Mouse (Mus musculus): ENCODE measurements around the gene Strada. TPM values are rescaled to one million over a fixed set of nuclear protein-coding genes. Genes with fewer than 3 reads are reported as not detected.
"Not testable (repeated sequence)": the region's sequence is repeated elsewhere in the genome, so short reads cannot be mapped to it uniquely, and the experiment has no call there.

Gene Strada
- polyA plus RNA-seq, 1 experiment from 2014 or later, result 31.1 TPM

DNA sequence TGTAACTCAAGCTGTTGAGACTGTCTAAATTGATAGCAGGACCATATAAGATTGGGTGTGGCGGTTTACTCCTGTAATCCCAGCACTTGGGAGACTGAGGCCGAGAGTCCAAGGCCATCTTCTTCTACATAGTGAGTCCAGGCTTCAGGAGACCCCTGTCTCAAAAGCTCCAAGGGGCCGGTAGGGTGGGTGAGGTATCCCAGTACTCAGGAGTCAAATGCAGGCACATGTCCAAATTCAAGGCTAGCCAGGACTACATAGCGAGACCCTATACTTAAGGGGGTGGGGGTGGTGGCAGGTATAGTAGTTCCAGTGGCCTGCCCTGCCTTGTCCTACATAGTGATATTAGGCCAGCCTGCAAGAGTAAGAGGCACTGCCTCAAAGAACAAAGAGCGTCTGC lies 12.9 kb upstream of the Strada start:
- Histone ChIP-seq H3K4me3 (ENCODE audit: low read depth, low read length) (peak overlapping the region; percentile 99; the same call in 1 of the 2 replicates), H3K9ac (ENCODE audit: low read length) (no peak overlapping the region; the same call in 1 of the 2 replicates), H3K36me3 (ENCODE audit: control insufficient read depth, insufficient read depth, low read length) (peaks cover 33% of the 10 kb centered on the region), H3K9me3 (replicated peaks; ENCODE audit: control insufficient read depth, low read length) (no peaks in the 10 kb centered on the region), H3K27me3 (replicated peaks; ENCODE audit: control insufficient read depth, insufficient read depth, low read length) (no peaks in the 10 kb centered on the region), H3K4me1 (ENCODE audit: control insufficient read depth, insufficient read depth, low read length) (peaks cover 20% of the 10 kb centered on the region), H3K4me2 (ENCODE audit: low read length) (peak overlapping the region; percentile 83), H3K27ac (ENCODE audit: low read depth, low read length) (no peak overlapping the region)
- WGBS, result 90% methylated on average over 5 of the region's 5 CpGs
- no peak for DNase-seq (ENCODE audit: low spot score)
- no peak for ATAC-seq

DNA sequence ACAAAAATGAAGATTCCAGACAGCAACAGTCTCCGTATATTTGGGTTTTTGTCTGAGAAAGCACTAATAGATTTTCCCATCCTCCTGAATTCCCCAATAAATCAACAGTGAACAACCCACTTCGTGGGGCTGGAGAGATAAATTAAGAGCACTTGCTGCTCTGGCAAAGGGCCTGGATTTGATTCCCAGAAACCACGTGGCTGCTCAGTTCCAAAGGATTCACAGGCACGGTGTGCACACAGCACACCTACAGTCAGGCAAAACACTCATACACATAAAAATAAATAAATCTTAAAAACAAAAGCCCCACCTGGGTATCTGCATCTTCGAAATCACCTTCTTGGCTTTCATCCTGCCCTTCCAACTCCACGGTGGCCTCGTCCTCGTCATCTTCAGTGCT lies 10.8 kb upstream of the Strada start:
- H3K4me3 ChIP-seq (ENCODE audit: low read depth, low read length), result no peak overlapping the region
- 94% methylated on average over 8 of the region's 8 CpGs for WGBS
- H3K9me3 ChIP-seq (replicated peaks; ENCODE audit: control insufficient read depth, low read length), result no peaks in the 10 kb centered on the region
- H3K36me3 ChIP-seq (ENCODE audit: control insufficient read depth, insufficient read depth, low read length), result peaks cover 54% of the 10 kb centered on the region
- H3K27ac ChIP-seq (ENCODE audit: low read depth, low read length), result no peak overlapping the region
- H3K27me3 ChIP-seq (replicated peaks; ENCODE audit: control insufficient read depth, insufficient read depth, low read length), result no peaks in the 10 kb centered on the region
- no peak overlapping the region for H3K4me2 ChIP-seq (ENCODE audit: low read length)
- H3K4me1 ChIP-seq (ENCODE audit: control insufficient read depth, insufficient read depth, low read length), result peaks cover 9% of the 10 kb centered on the region
- ATAC-seq, result no peak
- no peak for DNase-seq (ENCODE audit: low spot score)
- H3K9ac ChIP-seq (ENCODE audit: low read length), result no peak overlapping the region

DNA sequence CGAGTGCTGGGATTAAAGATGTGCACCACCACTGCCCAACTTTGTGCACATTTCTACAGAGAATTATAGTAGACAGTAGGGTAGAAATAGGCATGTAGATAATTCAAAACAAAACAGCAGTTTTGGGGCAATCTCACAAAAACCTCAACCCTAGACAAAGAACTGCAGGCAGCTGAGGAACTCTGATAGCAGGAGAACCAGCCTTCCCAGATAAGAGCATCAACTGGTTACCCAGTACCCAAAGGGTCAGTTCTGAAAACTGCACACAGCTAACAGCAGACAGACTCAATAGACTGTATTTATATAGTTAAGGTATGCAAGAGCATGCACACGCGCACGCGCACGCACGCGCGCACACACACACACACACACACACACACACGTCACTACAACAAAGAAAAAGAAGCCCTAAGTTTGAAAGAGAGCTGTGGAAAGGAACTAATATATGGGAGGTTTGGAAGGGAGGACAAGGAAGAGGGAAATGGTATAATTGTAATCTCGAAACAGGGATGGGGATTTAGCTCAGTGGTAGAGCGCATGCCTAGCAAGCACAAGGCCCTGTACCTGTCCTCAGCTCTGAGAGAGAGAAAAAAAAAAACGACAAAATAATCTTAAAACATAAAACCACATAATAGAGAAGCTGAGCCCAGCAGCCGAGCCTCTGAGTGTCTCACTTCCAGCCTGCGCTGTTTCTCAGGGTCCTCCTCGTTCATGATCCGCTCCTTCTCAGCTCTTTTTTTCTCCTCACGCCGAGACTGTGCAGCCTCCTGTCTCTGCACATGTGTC lies 438 bp downstream of the Strada start:
- Histone ChIP-seq H3K27ac (ENCODE audit: low read depth, low read length) (no peak overlapping the region), H3K36me3 (ENCODE audit: control insufficient read depth, insufficient read depth, low read length) (peaks cover 77% of the 10 kb centered on the region), H3K4me1 (ENCODE audit: control insufficient read depth, insufficient read depth, low read length) (no peaks in the 10 kb centered on the region), H3K9ac (ENCODE audit: low read length) (no peak overlapping the region), H3K9me3 (replicated peaks; ENCODE audit: control insufficient read depth, low read length) (no peaks in the 10 kb centered on the region), H3K4me3 (ENCODE audit: low read depth, low read length) (no peak overlapping the region), H3K27me3 (replicated peaks; ENCODE audit: control insufficient read depth, insufficient read depth, low read length) (no peaks in the 10 kb centered on the region), H3K4me2 (ENCODE audit: low read length) (no peak overlapping the region)
- WGBS, result 94% methylated on average over 19 of the region's 19 CpGs
- no peak for ATAC-seq
- no peak for DNase-seq (ENCODE audit: low spot score)

DNA sequence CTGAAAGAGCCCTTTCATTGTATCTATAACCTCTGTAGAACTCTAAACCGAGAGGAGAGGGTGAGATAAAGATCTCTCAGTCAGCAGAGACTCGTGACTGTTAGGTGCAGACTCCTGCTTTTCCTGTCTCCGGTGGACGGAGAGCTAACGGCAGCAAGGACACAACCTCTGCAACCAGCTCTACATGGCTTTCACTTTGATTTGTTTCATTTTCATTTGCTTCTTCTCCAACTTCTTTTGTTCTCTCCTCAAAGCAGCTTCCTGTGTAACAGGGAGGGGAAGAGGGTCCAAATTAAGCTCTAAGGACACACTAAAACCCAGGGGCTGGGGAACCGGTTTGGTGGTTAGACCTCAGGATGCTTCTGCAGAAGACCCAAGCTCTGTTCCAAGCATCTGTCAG lies 1.2 kb downstream of the Strada start:
- H3K9me3 ChIP-seq (replicated peaks; ENCODE audit: control insufficient read depth, low read length), result no peaks in the 10 kb centered on the region
- H3K4me3 ChIP-seq (ENCODE audit: low read depth, low read length), result no peak overlapping the region
- DNase-seq (ENCODE audit: low spot score) (no peak), ATAC-seq (no peak)
- H3K9ac ChIP-seq (ENCODE audit: low read length), result no peak overlapping the region
- 88% methylated on average over 6 of the region's 6 CpGs for WGBS
- H3K36me3 ChIP-seq (ENCODE audit: control insufficient read depth, insufficient read depth, low read length), result peaks cover 72% of the 10 kb centered on the region
- H3K4me2 ChIP-seq (ENCODE audit: low read length), result no peak overlapping the region
- no peaks in the 10 kb centered on the region for H3K4me1 ChIP-seq (ENCODE audit: control insufficient read depth, insufficient read depth, low read length)
- H3K27me3 ChIP-seq (replicated peaks; ENCODE audit: control insufficient read depth, insufficient read depth, low read length), result no peaks in the 10 kb centered on the region
- H3K27ac ChIP-seq (ENCODE audit: low read depth, low read length), result no peak overlapping the region

DNA sequence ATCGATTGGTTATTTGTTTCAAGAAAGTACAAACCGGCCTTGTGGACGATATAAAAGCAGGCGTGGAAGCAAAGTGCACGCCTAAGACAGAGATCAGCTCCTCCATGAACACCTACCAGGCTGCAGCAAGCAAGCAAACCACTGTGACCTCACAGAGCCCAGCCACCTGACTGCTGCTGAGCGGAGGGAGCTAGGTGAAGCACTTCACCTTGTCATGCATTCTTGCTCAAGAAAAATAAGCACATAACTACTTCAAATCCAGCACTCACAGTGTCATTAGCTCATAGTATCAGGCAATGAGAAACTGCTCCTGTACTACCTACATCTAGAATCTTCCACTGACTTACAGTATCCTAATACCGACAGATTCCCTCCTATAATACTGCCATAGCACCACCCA lies 2.0 kb downstream of the Strada start:
- not testable (repeated sequence) for ATAC-seq; DNase-seq (ENCODE audit: low spot score); H3K4me1 ChIP-seq (ENCODE audit: control insufficient read depth, insufficient read depth, low read length); H3K4me3 ChIP-seq (ENCODE audit: low read depth, low read length); H3K4me2 ChIP-seq (ENCODE audit: low read length); H3K27me3 ChIP-seq (replicated peaks; ENCODE audit: control insufficient read depth, insufficient read depth, low read length); H3K27ac ChIP-seq (ENCODE audit: low read depth, low read length); H3K9me3 ChIP-seq (replicated peaks; ENCODE audit: control insufficient read depth, low read length); H3K9ac ChIP-seq (ENCODE audit: low read length)
- H3K36me3 ChIP-seq (ENCODE audit: control insufficient read depth, insufficient read depth, low read length), result peaks cover 64% of the 10 kb centered on the region
- 97% methylated on average over 7 of the region's 7 CpGs for WGBS

DNA sequence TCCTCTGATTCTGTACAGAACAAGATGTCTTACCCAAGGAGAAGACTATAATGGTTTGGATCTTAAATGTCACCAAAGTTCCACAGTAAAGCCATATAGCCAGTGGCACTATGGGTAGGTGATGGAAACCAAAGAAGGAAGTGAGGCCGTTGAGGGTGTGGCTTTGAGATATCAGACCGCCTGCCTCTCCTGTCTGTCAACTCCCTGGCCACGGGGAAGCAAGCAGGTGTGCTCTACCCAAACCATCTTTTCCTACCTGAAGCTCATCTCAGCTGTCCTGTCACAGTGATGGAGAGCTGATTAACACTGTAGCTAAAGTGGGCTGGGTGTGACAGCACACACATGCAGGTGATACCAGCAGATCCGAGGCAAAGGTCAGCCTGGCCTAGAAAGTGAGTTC lies 3.7 kb downstream of the Strada start:
- H3K4me3 ChIP-seq (ENCODE audit: low read depth, low read length), result no peak overlapping the region
- no peak overlapping the region for H3K4me2 ChIP-seq (ENCODE audit: low read length)
- H3K27ac ChIP-seq (ENCODE audit: low read depth, low read length), result no peak overlapping the region
- no peaks in the 10 kb centered on the region for H3K9me3 ChIP-seq (replicated peaks; ENCODE audit: control insufficient read depth, low read length)
- no peaks in the 10 kb centered on the region for H3K4me1 ChIP-seq (ENCODE audit: control insufficient read depth, insufficient read depth, low read length)
- DNase-seq (ENCODE audit: low spot score) (no peak), ATAC-seq (no peak)
- H3K27me3 ChIP-seq (replicated peaks; ENCODE audit: control insufficient read depth, insufficient read depth, low read length), result no peaks in the 10 kb centered on the region
- no peak overlapping the region for H3K9ac ChIP-seq (ENCODE audit: low read length)
- 87% methylated on average over 4 of the region's 4 CpGs for WGBS
- peaks cover 48% of the 10 kb centered on the region for H3K36me3 ChIP-seq (ENCODE audit: control insufficient read depth, insufficient read depth, low read length)

DNA sequence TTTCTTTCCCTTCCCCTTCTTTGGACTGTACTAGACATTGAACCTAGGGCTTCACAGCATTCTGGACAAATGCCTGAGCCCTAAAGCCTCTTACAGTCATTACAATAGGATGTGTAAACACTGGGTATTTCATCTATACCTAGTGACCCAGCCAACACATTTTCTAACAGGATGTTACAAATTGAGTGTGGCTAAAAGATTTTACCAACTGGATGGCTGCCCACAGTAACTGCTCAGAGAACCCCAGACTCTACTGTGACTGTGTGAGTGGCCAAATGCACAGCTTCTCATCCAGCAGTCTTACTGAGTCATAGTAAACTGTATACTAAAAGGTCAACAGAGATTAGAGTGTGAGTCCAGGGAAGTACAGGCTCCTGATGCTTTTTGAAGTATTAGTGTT lies 6.6 kb downstream of the Strada start:
- H3K9me3 ChIP-seq (replicated peaks; ENCODE audit: control insufficient read depth, low read length), result no peaks in the 10 kb centered on the region
- peaks cover 21% of the 10 kb centered on the region for H3K36me3 ChIP-seq (ENCODE audit: control insufficient read depth, insufficient read depth, low read length)
- H3K27ac ChIP-seq (ENCODE audit: low read depth, low read length), result no peak overlapping the region
- no peaks in the 10 kb centered on the region for H3K27me3 ChIP-seq (replicated peaks; ENCODE audit: control insufficient read depth, insufficient read depth, low read length)
- ATAC-seq (no peak), DNase-seq (ENCODE audit: low spot score) (no peak)
- H3K4me1 ChIP-seq (ENCODE audit: control insufficient read depth, insufficient read depth, low read length), result peaks cover 6% of the 10 kb centered on the region
- no peak overlapping the region for H3K9ac ChIP-seq (ENCODE audit: low read length)
- no peak overlapping the region for H3K4me2 ChIP-seq (ENCODE audit: low read length)
- H3K4me3 ChIP-seq (ENCODE audit: low read depth, low read length), result no peak overlapping the region

DNA sequence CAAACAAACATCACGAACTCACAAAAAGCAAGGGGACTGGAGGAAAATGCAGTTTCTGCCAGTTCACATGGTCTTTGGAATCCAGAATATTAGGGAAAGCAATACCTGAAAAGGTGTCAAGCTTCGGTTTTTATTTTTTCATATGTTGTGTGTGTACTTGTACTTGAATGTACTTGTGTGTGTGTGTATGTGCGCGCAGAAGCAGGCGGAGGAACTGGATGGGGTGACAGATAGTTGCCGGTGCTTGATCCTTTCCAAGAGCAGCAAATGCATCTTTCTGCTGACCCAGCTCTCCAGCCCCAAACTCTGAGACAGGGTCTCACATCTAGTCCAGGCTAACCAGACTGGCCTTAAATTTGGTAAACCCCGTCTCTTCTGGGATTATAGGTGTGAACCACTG lies 7.1 kb downstream of the Strada start:
- Histone ChIP-seq H3K27me3 (replicated peaks; ENCODE audit: control insufficient read depth, insufficient read depth, low read length) (no peaks in the 10 kb centered on the region), H3K36me3 (ENCODE audit: control insufficient read depth, insufficient read depth, low read length) (peaks cover 21% of the 10 kb centered on the region), H3K4me2 (ENCODE audit: low read length) (no peak overlapping the region), H3K9ac (ENCODE audit: low read length) (no peak overlapping the region), H3K4me3 (ENCODE audit: low read depth, low read length) (no peak overlapping the region), H3K27ac (ENCODE audit: low read depth, low read length) (no peak overlapping the region), H3K4me1 (ENCODE audit: control insufficient read depth, insufficient read depth, low read length) (peaks cover 6% of the 10 kb centered on the region), H3K9me3 (replicated peaks; ENCODE audit: control insufficient read depth, low read length) (no peaks in the 10 kb centered on the region)
- 93% methylated on average over 7 of the region's 7 CpGs for WGBS
- DNase-seq (ENCODE audit: low spot score) (no peak), ATAC-seq (no peak)

DNA sequence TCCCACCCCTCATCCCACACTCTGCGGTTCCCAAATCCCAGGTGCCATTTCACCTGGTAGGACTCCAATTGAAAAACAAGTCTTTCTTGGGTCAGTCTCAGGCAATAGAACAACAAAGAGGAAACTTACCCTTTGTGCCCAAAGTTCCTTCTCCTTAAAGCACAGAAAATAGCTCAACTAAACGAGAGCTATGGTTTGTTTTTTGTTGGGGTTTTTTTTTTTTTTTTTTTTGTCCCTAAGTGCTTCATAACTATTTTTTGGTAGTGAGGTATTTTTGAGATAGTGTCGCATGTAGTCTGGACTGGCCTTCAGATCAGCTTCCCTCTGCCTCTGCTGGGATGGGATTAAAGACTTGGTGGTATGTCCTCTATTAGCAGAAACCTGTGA lies 7.8 kb downstream of the Strada start:
- no peaks in the 10 kb centered on the region for H3K9me3 ChIP-seq (replicated peaks; ENCODE audit: control insufficient read depth, low read length)
- 32% methylated on average over 3 of the region's 3 CpGs for WGBS
- H3K36me3 ChIP-seq (ENCODE audit: control insufficient read depth, insufficient read depth, low read length), result peaks cover 19% of the 10 kb centered on the region
- peaks cover 6% of the 10 kb centered on the region for H3K4me1 ChIP-seq (ENCODE audit: control insufficient read depth, insufficient read depth, low read length)
- peak overlapping the region; percentile 75 for H3K4me3 ChIP-seq (ENCODE audit: low read depth, low read length)
- no peaks in the 10 kb centered on the region for H3K27me3 ChIP-seq (replicated peaks; ENCODE audit: control insufficient read depth, insufficient read depth, low read length)
- H3K9ac ChIP-seq (ENCODE audit: low read length), result peak overlapping the region; percentile 75
- DNase-seq (ENCODE audit: low spot score) (no peak), ATAC-seq (no peak)
- H3K4me2 ChIP-seq (ENCODE audit: low read length), result peak overlapping the region; percentile 75
- peak overlapping the region; percentile 84 for H3K27ac ChIP-seq (ENCODE audit: low read depth, low read length)
